Mouse (Mus musculus) left cerebral cortex, postnatal 4 days (tissue): ENCODE measurements around the gene Anapc1. TPM values are rescaled to one million over a fixed set of nuclear protein-coding genes. Genes with fewer than 3 reads are reported as not detected.
A peak's percentile ranks its signal among the peaks of the same experiment; 100 is the strongest.

Experiments
- DNase-seq: peaks from one replicate; pipeline ENCODE4 v3.0.0-alpha.2; 2022
- intact Hi-C: fragments of 180-260 bp; cut with DNase I; formaldehyde crosslinking; loops from one replicate; pipeline ENCODE4 v1.15.1; 2025
- total RNA-seq, 2 experiments: library from RNA; stranded (reverse); gene quantifications; 2 replicates each; pipeline ENCODE4 v1.2.3; 2021

Anapc1 gene
- total RNA-seq, 2 experiments from 2014 or later = 94.2 to 102 TPM

DNA sequence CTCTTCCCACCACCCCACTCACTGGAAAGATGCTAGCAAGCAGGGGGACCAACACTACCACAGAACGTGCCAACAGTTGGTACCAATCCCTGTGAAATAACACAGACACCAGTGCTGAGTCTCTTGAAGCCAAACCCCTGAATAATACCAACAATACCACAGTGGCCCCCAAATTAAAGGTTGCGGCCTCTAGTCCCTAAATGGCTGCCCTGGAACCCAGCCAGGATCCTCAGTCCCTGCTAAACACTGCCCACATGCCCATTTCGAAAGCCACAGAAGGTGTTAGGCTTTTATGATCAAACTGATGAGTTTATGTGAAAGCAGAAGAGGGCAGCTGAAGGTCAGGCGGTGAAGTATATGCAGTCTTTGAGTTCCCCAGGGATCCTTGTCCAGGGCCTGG is 116.2 kb downstream of the Anapc1 start:
- intact Hi-C loops = loop anchor here (5.0 kb wide), 1 partner anchor 684 kb away; no protein-coding TSS in a partner anchor
- no peak for DNase-seq

DNA sequence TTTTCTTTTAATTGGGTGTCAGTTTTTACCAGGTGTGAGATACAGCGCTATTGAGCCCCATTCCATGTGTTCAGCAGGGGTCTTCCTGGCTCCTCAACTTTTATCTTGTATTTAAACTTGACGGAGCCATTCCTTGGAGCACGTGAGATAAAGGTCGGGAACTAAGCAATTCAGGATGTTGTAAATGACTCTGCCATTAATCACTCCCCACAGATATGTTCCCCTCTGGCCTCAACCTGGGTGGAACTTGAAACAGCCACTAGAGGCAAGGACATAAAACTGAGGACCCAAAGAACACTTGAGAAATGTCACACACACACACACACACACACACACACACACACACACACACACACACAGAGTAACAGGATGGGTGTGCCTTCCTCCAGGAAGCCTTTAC is 118.7 kb downstream of the Anapc1 start:
- no peak for DNase-seq
- intact Hi-C loops = loop anchor here (10.0 kb wide), 1 partner anchor 154 kb away; no protein-coding TSS in a partner anchor

DNA sequence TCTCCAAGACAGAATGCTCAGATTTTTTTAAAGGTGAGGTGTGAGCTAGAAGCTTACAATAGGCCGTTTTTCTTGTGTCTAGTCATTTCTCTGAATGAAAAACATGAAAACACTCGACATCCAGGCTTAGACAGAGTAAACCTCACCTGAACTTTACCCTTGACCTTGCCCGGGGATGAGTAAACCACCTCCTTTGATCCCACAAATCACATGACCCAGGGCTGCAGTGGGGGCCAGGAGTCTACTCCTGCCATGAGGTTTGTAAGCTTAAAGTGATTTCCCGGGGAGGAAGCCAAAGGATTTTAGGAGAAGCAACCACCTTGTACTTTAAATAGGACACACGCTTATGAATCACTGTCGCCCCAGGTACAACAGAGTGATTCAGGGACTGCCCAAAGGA is 119.2 kb downstream of the Anapc1 start:
- DNase-seq = no peak
- intact Hi-C loops = loop anchor here (10.0 kb wide), 1 partner anchor 153 kb away; no protein-coding TSS in a partner anchor

DNA sequence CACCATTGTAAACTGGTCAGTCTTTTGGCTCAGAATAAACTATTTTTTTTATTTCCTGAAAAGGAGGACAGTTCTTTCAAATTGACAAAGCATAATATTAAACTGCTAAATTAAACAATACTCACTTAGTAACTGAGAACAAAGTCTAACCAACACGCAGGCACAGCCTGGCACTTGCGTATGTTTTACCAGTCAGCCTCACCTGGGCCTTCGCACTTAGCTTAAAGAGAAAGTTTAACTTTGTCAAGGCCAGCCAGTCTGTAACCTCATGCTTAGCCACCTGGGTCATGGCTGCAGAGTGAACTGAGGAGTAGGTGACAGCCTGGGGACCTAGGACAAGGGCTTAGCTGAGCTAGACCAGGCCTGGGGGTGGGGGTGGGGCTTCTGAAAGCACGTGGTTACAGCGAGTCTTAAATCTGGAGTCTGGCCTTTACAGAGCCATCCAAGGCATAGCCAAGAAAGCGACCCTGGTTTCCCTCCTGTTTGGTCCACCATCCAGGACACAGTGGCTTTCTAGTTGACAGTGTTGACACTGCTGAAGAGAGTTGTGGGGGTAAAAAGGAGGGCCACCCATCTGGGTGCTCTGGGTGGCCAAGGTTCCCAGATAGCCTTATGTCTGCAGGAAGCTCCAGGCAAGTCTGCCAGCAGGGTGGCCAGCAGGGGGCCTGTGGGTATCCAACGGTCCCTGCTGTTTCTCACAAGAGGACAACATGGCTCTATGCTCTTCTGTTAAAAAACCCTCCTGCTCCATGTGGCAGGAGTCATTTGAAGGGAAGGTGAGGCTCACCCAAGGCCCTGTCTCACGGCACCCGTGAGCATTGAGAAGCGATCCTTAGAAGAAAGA is 120.7 kb downstream of the Anapc1 start:
- DNase-seq = peak; percentile 16
- intact Hi-C loops = loop anchor here (10.0 kb wide), 1 partner anchor 152 kb away; no protein-coding TSS in a partner anchor

DNA sequence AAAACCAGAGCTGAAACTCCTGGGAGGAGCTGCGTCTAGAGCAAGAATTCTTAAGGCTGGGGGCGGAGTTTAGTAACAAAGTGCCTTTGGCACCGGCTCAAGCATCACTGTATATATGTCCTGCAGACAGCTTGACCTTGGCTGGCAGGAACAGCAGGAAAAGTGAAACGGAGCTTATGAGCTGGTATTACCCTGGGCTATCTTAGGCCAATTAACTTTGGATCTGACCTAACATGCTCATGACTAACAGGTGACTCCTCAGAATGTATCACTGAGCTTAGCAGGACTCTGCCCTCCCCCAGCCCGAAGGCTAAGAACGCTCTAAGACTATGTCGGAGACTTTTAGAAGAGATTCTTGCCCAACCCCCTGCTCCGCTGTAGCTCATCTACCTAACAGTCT is 121.3 kb downstream of the Anapc1 start:
- no peak for DNase-seq
- intact Hi-C loops = loop anchor here (10.0 kb wide), 1 partner anchor 151 kb away; no protein-coding TSS in a partner anchor

DNA sequence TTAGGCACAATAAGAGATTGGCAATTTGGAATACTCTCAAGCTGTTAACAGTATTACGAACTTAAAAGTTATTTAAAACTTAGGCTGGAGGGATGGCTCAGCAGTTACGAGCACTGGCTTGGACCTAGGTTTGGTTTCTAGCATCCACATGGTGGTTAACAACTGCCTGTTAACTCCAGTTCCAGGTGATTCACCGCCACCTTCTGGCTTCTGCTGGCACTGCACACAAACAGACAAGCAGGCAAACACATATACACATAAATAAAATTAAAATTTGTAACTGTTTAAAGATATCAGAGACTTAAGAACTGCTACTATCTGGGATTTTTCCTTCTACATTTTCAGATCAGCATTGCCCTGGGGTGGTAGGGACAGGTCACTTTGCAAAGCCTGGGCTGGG is 123.0 kb downstream of the Anapc1 start:
- intact Hi-C loops = loop anchor here (10.0 kb wide), 1 partner anchor 149 kb away; no protein-coding TSS in a partner anchor
- DNase-seq = no peak

Other genes with a start within 250 kb of the Anapc1 start
- gene Spdye4c, start 96.2 kb downstream of the Anapc1 start, total RNA-seq = not detected
- 1 to 10 TPM; 3.8 to 4.0 TPM for gene Mertk, start 11.6 kb upstream of the Anapc1 start, total RNA-seq
- 10 to 100 TPM; 32.0 to 33.4 TPM for gene Tmem87b, start 130.7 kb upstream of the Anapc1 start, total RNA-seq
- gene Fbln7, start 175.6 kb upstream of the Anapc1 start, total RNA-seq = 1 to 10 TPM; 3.3 to 4.4 TPM